Mouse (Mus musculus): ENCODE data around the gene Ceacam9.

GRCm38 (mm10) chr7:16766443-16766842 is 44.7 kb downstream of the Ceacam9 start:
- no peak for TF ChIP-seq POLR2A (IDR thresholded peaks at IDR 0.05; ENCODE audit: control insufficient read depth, low read depth, low read length)
- no peak for TF ChIP-seq CTCF (IDR thresholded peaks at IDR 0.05; ENCODE audit: control insufficient read depth, insufficient read depth, insufficient replicate concordance, low read depth, low read length)

All from testis, adult 2 months (tissue).